Mouse (Mus musculus): ENCODE data around the gene Fsip1. TPM values are rescaled to one million over a fixed set of nuclear protein-coding genes. Genes with fewer than 3 reads are reported as not detected.
"Not testable (repeated sequence)": the region's sequence is repeated elsewhere in the genome, so short reads cannot be mapped to it uniquely, and the experiment has no call there.

Fsip1 gene
- polyA plus RNA-seq, 1 experiment, result 0.06 TPM

GRCm38 (mm10) chr2:118298601-118299000 is 41.8 kb upstream of the Fsip1 start:
- Histone ChIP-seq H3K4me3 (ENCODE audit: extremely low read depth, insufficient read depth, insufficient read length) (no peak overlapping the region), H3K4me1 (ENCODE audit: control insufficient read depth, insufficient read depth, insufficient read length) (no peaks in the 10 kb centered on the region), H3K27ac (ENCODE audit: insufficient read depth, low read length) (no peak overlapping the region), H3K27me3 (ENCODE audit: control insufficient read depth, insufficient read depth, low read length) (no peaks in the 10 kb centered on the region), H3K36me3 (ENCODE audit: control insufficient read depth, insufficient read depth, low read length) (no peaks in the 10 kb centered on the region)
- no peak for DNase-seq (ENCODE audit: low read depth in 1 of 2, low spot score in 2 of 2)
- TF ChIP-seq CTCF (IDR thresholded peaks at IDR 0.05; ENCODE audit: extremely low read depth, insufficient read depth, insufficient read length, insufficient replicate concordance), result no peak
- 89% methylated on average over 4 of the region's 4 CpGs for WGBS

- H3K27me3 ChIP-seq (ENCODE audit: control insufficient read depth, insufficient read depth, low read length), result no peaks in the 10 kb centered on the region
- WGBS, result 76% methylated on average over 2 of the region's 2 CpGs
- DNase-seq (ENCODE audit: low read depth in 1 of 2, low spot score in 2 of 2), result no peak
- H3K36me3 ChIP-seq (ENCODE audit: control insufficient read depth, insufficient read depth, low read length), result no peaks in the 10 kb centered on the region
- H3K4me3 ChIP-seq (ENCODE audit: extremely low read depth, insufficient read depth, insufficient read length), result no peak overlapping the region
- H3K4me1 ChIP-seq (ENCODE audit: control insufficient read depth, insufficient read depth, insufficient read length), result no peaks in the 10 kb centered on the region
- TF ChIP-seq POLR2A (IDR thresholded peaks at IDR 0.05; ENCODE audit: low read depth, low read length), result no peak
- no peak for TF ChIP-seq CTCF (IDR thresholded peaks at IDR 0.05; ENCODE audit: extremely low read depth, insufficient read depth, insufficient read length, insufficient replicate concordance)
- H3K27ac ChIP-seq (ENCODE audit: insufficient read depth, low read length), result no peak overlapping the region
Measured at GRCm38 (mm10) chr2:118297966-118298365, 41.2 kb upstream of the Fsip1 start.

GRCm38 (mm10) chr2:118295505-118295904 is 38.7 kb upstream of the Fsip1 start:
- Histone ChIP-seq H3K36me3 (ENCODE audit: control insufficient read depth, insufficient read depth, low read length) (no peaks in the 10 kb centered on the region), H3K27ac (ENCODE audit: insufficient read depth, low read length) (no peak overlapping the region), H3K4me1 (ENCODE audit: control insufficient read depth, insufficient read depth, insufficient read length) (no peaks in the 10 kb centered on the region), H3K4me3 (ENCODE audit: extremely low read depth, insufficient read depth, insufficient read length) (no peak overlapping the region), H3K27me3 (ENCODE audit: control insufficient read depth, insufficient read depth, low read length) (no peaks in the 10 kb centered on the region)
- WGBS, result 38% methylated on average over 7 of the region's 7 CpGs
- DNase-seq (ENCODE audit: low read depth in 1 of 2, low spot score in 2 of 2), result peak in 1 of 2 experiments; percentile 51
- no peak for TF ChIP-seq POLR2A (IDR thresholded peaks at IDR 0.05; ENCODE audit: low read depth, low read length)

GRCm38 (mm10) chr2:118293583-118293982 is 36.8 kb upstream of the Fsip1 start:
- H3K36me3 ChIP-seq (ENCODE audit: control insufficient read depth, insufficient read depth, low read length), result no peaks in the 10 kb centered on the region
- H3K4me1 ChIP-seq (ENCODE audit: control insufficient read depth, insufficient read depth, insufficient read length), result no peaks in the 10 kb centered on the region
- H3K4me3 ChIP-seq (ENCODE audit: extremely low read depth, insufficient read depth, insufficient read length), result no peak overlapping the region
- 91% methylated on average over 5 of the region's 5 CpGs for WGBS
- no peaks in the 10 kb centered on the region for H3K27me3 ChIP-seq (ENCODE audit: control insufficient read depth, insufficient read depth, low read length)
- TF ChIP-seq POLR2A (IDR thresholded peaks at IDR 0.05; ENCODE audit: low read depth, low read length), result no peak
- no peak for TF ChIP-seq CTCF (IDR thresholded peaks at IDR 0.05; ENCODE audit: extremely low read depth, insufficient read depth, insufficient read length, insufficient replicate concordance)
- DNase-seq (ENCODE audit: low read depth in 1 of 2, low spot score in 2 of 2), result no peak
- H3K27ac ChIP-seq (ENCODE audit: insufficient read depth, low read length), result no peak overlapping the region

GRCm38 (mm10) chr2:118289066-118289460 is 32.3 kb upstream of the Fsip1 start:
- H3K27ac ChIP-seq (ENCODE audit: insufficient read depth, low read length); H3K4me3 ChIP-seq (ENCODE audit: extremely low read depth, insufficient read depth, insufficient read length); H3K36me3 ChIP-seq (ENCODE audit: control insufficient read depth, insufficient read depth, low read length); H3K27me3 ChIP-seq (ENCODE audit: control insufficient read depth, insufficient read depth, low read length); H3K4me1 ChIP-seq (ENCODE audit: control insufficient read depth, insufficient read depth, insufficient read length); DNase-seq (ENCODE audit: low read depth in 1 of 2, low spot score in 2 of 2): not testable (repeated sequence)
- 87% methylated on average over 7 of the region's 7 CpGs for WGBS

GRCm38 (mm10) chr2:118288326-118289065 is 31.7 kb upstream of the Fsip1 start:
- H3K27ac ChIP-seq (ENCODE audit: insufficient read depth, low read length), result no peak overlapping the region
- TF ChIP-seq CTCF (IDR thresholded peaks at IDR 0.05; ENCODE audit: extremely low read depth, insufficient read depth, insufficient read length, insufficient replicate concordance) (no peak), POLR2A (IDR thresholded peaks at IDR 0.05; ENCODE audit: low read depth, low read length) (no peak)
- H3K27me3 ChIP-seq (ENCODE audit: control insufficient read depth, insufficient read depth, low read length), result no peaks in the 10 kb centered on the region
- no peak overlapping the region for H3K4me3 ChIP-seq (ENCODE audit: extremely low read depth, insufficient read depth, insufficient read length)
- H3K4me1 ChIP-seq (ENCODE audit: control insufficient read depth, insufficient read depth, insufficient read length), result no peaks in the 10 kb centered on the region
- 87% methylated on average over 9 of the region's 9 CpGs for WGBS
- DNase-seq (ENCODE audit: low read depth in 1 of 2, low spot score in 2 of 2), result no peak
- no peaks in the 10 kb centered on the region for H3K36me3 ChIP-seq (ENCODE audit: control insufficient read depth, insufficient read depth, low read length)

GRCm38 (mm10) chr2:118287678-118288077 is 30.9 kb upstream of the Fsip1 start:
- Histone ChIP-seq H3K36me3 (ENCODE audit: control insufficient read depth, insufficient read depth, low read length) (no peaks in the 10 kb centered on the region), H3K27ac (ENCODE audit: insufficient read depth, low read length) (no peak overlapping the region), H3K27me3 (ENCODE audit: control insufficient read depth, insufficient read depth, low read length) (no peaks in the 10 kb centered on the region), H3K4me1 (ENCODE audit: control insufficient read depth, insufficient read depth, insufficient read length) (no peaks in the 10 kb centered on the region), H3K4me3 (ENCODE audit: extremely low read depth, insufficient read depth, insufficient read length) (no peak overlapping the region)
- no peak for DNase-seq (ENCODE audit: low read depth in 1 of 2, low spot score in 2 of 2)
- no peak for TF ChIP-seq CTCF (IDR thresholded peaks at IDR 0.05; ENCODE audit: extremely low read depth, insufficient read depth, insufficient read length, insufficient replicate concordance)
- TF ChIP-seq POLR2A (IDR thresholded peaks at IDR 0.05; ENCODE audit: low read depth, low read length), result no peak
- WGBS, result 85% methylated on average over 4 of the region's 4 CpGs
